Mouse (Mus musculus): ENCODE measurements around the gene Slc7a14. TPM values are rescaled to one million over a fixed set of nuclear protein-coding genes. Genes with fewer than 3 reads are reported as not detected.
"Not testable (repeated sequence)": the region's sequence is repeated elsewhere in the genome, so short reads cannot be mapped to it uniquely, and the experiment has no call there.

The Slc7a14 gene
- polyA plus RNA-seq, 1 experiment from 2014 or later, result 3.0 TPM

GRCm38 (mm10) chr3:31287421-31287948, 22.7 kb downstream of the Slc7a14 start:
- no peaks in the 10 kb centered on the region for H3K9me3 ChIP-seq
- no peak overlapping the region for H3K27ac ChIP-seq
- no peak for ATAC-seq
- H3K4me2 ChIP-seq (replicated peaks), result no peak overlapping the region
- H3K4me1 ChIP-seq (replicated peaks), result no peaks in the 10 kb centered on the region
- no peak overlapping the region for H3K4me3 ChIP-seq (replicated peaks)
- H3K36me3 ChIP-seq, result no peaks in the 10 kb centered on the region
- WGBS, result 71% methylated on average over 3 of the region's 3 CpGs
- no peaks in the 10 kb centered on the region for H3K27me3 ChIP-seq
- H3K9ac ChIP-seq (replicated peaks), result no peak overlapping the region

GRCm38 (mm10) chr3:31281116-31281515, 29.1 kb downstream of the Slc7a14 start:
- WGBS, result 85% methylated on average over 2 of the region's 2 CpGs
- H3K27ac ChIP-seq, result no peak overlapping the region
- no peak overlapping the region for H3K9ac ChIP-seq (replicated peaks)
- no peaks in the 10 kb centered on the region for H3K27me3 ChIP-seq
- no peak for ATAC-seq
- no peaks in the 10 kb centered on the region for H3K9me3 ChIP-seq
- no peak overlapping the region for H3K4me3 ChIP-seq (replicated peaks)
- no peaks in the 10 kb centered on the region for H3K4me1 ChIP-seq (replicated peaks)
- H3K36me3 ChIP-seq, result no peaks in the 10 kb centered on the region
- H3K4me2 ChIP-seq (replicated peaks), result no peak overlapping the region

- no peak overlapping the region for H3K4me3 ChIP-seq (replicated peaks)
- no peak overlapping the region for H3K9ac ChIP-seq (replicated peaks)
- no peaks in the 10 kb centered on the region for H3K27me3 ChIP-seq
- H3K9me3 ChIP-seq, result no peaks in the 10 kb centered on the region
- H3K4me2 ChIP-seq (replicated peaks), result no peak overlapping the region
- WGBS, result 65% methylated on average over 2 of the region's 2 CpGs
- no peak for ATAC-seq
- no peak overlapping the region for H3K27ac ChIP-seq
- no peaks in the 10 kb centered on the region for H3K4me1 ChIP-seq (replicated peaks)
- no peaks in the 10 kb centered on the region for H3K36me3 ChIP-seq
Measured at GRCm38 (mm10) chr3:31274875-31275274, 35.3 kb downstream of the Slc7a14 start.

- not testable (repeated sequence) for H3K27me3 ChIP-seq; H3K4me3 ChIP-seq (replicated peaks); H3K36me3 ChIP-seq; H3K9ac ChIP-seq (replicated peaks); H3K4me1 ChIP-seq (replicated peaks); H3K4me2 ChIP-seq (replicated peaks); H3K9me3 ChIP-seq; ATAC-seq; H3K27ac ChIP-seq
Measured at GRCm38 (mm10) chr3:31273247-31273646, 36.9 kb downstream of the Slc7a14 start.

- no peak for ATAC-seq
- no peak overlapping the region for H3K4me3 ChIP-seq (replicated peaks)
- no peaks in the 10 kb centered on the region for H3K36me3 ChIP-seq
- H3K27ac ChIP-seq, result no peak overlapping the region
- no peak overlapping the region for H3K4me2 ChIP-seq (replicated peaks)
- H3K9ac ChIP-seq (replicated peaks), result no peak overlapping the region
- WGBS, result 78% methylated on average over 2 of the region's 2 CpGs
- H3K4me1 ChIP-seq (replicated peaks), result no peaks in the 10 kb centered on the region
- no peaks in the 10 kb centered on the region for H3K27me3 ChIP-seq
- H3K9me3 ChIP-seq, result no peaks in the 10 kb centered on the region
Measured at GRCm38 (mm10) chr3:31272635-31273034, 37.5 kb downstream of the Slc7a14 start.

GRCm38 (mm10) chr3:31269551-31270317, 40.4 kb downstream of the Slc7a14 start:
- Histone ChIP-seq H3K27ac (no peak overlapping the region), H3K27me3 (no peaks in the 10 kb centered on the region), H3K4me1 (replicated peaks) (no peaks in the 10 kb centered on the region), H3K9ac (replicated peaks) (no peak overlapping the region), H3K9me3 (no peaks in the 10 kb centered on the region), H3K4me3 (replicated peaks) (no peak overlapping the region), H3K36me3 (no peaks in the 10 kb centered on the region), H3K4me2 (replicated peaks) (no peak overlapping the region)
- ATAC-seq, result no peak
- WGBS, result 80% methylated on average over 4 of the region's 4 CpGs

- Histone ChIP-seq H3K36me3 (no peaks in the 10 kb centered on the region), H3K27ac (no peak overlapping the region), H3K9me3 (no peaks in the 10 kb centered on the region), H3K27me3 (no peaks in the 10 kb centered on the region), H3K4me3 (replicated peaks) (no peak overlapping the region), H3K9ac (replicated peaks) (no peak overlapping the region), H3K4me1 (replicated peaks) (no peaks in the 10 kb centered on the region), H3K4me2 (replicated peaks) (no peak overlapping the region)
- no peak for ATAC-seq
- WGBS, result 96% methylated on average over 2 of the region's 2 CpGs
Measured at GRCm38 (mm10) chr3:31267921-31268320, 42.3 kb downstream of the Slc7a14 start.

- no peak overlapping the region for H3K4me3 ChIP-seq (replicated peaks)
- no peaks in the 10 kb centered on the region for H3K9me3 ChIP-seq
- H3K36me3 ChIP-seq, result no peaks in the 10 kb centered on the region
- H3K27me3 ChIP-seq, result no peaks in the 10 kb centered on the region
- H3K9ac ChIP-seq (replicated peaks), result no peak overlapping the region
- WGBS, result 88% methylated on average over 7 of the region's 7 CpGs
- no peak overlapping the region for H3K27ac ChIP-seq
- no peak for ATAC-seq
- H3K4me2 ChIP-seq (replicated peaks), result no peak overlapping the region
- peaks cover 2% of the 10 kb centered on the region for H3K4me1 ChIP-seq (replicated peaks)
Measured at GRCm38 (mm10) chr3:31266941-31267340, 43.2 kb downstream of the Slc7a14 start.

GRCm38 (mm10) chr3:31263535-31263934, 46.6 kb downstream of the Slc7a14 start:
- H3K4me3 ChIP-seq (replicated peaks), result no peak overlapping the region
- no peak overlapping the region for H3K9ac ChIP-seq (replicated peaks)
- no peaks in the 10 kb centered on the region for H3K36me3 ChIP-seq
- H3K4me2 ChIP-seq (replicated peaks), result no peak overlapping the region
- no peaks in the 10 kb centered on the region for H3K9me3 ChIP-seq
- no peak for ATAC-seq
- 96% methylated on average over 3 of the region's 3 CpGs for WGBS
- H3K27ac ChIP-seq, result no peak overlapping the region
- H3K4me1 ChIP-seq (replicated peaks), result peaks cover 21% of the 10 kb centered on the region
- no peaks in the 10 kb centered on the region for H3K27me3 ChIP-seq

GRCm38 (mm10) chr3:31261418-31262014, 48.7 kb downstream of the Slc7a14 start:
- H3K9ac ChIP-seq (replicated peaks), result no peak overlapping the region
- no peak overlapping the region for H3K4me2 ChIP-seq (replicated peaks)
- no peak overlapping the region for H3K27ac ChIP-seq
- 68% methylated on average over 7 of the region's 7 CpGs for WGBS
- no peaks in the 10 kb centered on the region for H3K9me3 ChIP-seq
- H3K4me3 ChIP-seq (replicated peaks), result no peak overlapping the region
- H3K27me3 ChIP-seq, result no peaks in the 10 kb centered on the region
- peaks cover 21% of the 10 kb centered on the region for H3K4me1 ChIP-seq (replicated peaks)
- peak; percentile 63; the same call in 1 of the 2 replicates for ATAC-seq
- no peaks in the 10 kb centered on the region for H3K36me3 ChIP-seq

GRCm38 (mm10) chr3:31260964-31261346, 49.2 kb downstream of the Slc7a14 start:
- Histone ChIP-seq H3K4me2 (replicated peaks) (no peak overlapping the region), H3K36me3 (no peaks in the 10 kb centered on the region), H3K9me3 (no peaks in the 10 kb centered on the region), H3K27me3 (no peaks in the 10 kb centered on the region), H3K9ac (replicated peaks) (no peak overlapping the region), H3K4me3 (replicated peaks) (no peak overlapping the region), H3K27ac (no peak overlapping the region), H3K4me1 (replicated peaks) (peaks cover 21% of the 10 kb centered on the region)
- 51% methylated on average over 3 of the region's 3 CpGs for WGBS
- ATAC-seq, result no peak

GRCm38 (mm10) chr3:31260329-31260963, 49.7 kb downstream of the Slc7a14 start:
- Histone ChIP-seq H3K4me1 (replicated peaks) (peaks cover 21% of the 10 kb centered on the region), H3K9me3 (no peaks in the 10 kb centered on the region), H3K4me2 (replicated peaks) (no peak overlapping the region), H3K4me3 (replicated peaks) (no peak overlapping the region), H3K27me3 (no peaks in the 10 kb centered on the region), H3K9ac (replicated peaks) (no peak overlapping the region), H3K36me3 (no peaks in the 10 kb centered on the region), H3K27ac (no peak overlapping the region)
- 22% methylated on average over 7 of the region's 7 CpGs for WGBS
- peak; percentile 40 for ATAC-seq

Data from midbrain, embryonic 13.5 days (tissue).